Mouse (Mus musculus) cerebellum, adult 2 months (tissue): Measurements from ENCODE around the gene N4bp2l1. TPM values are rescaled to one million over a fixed set of nuclear protein-coding genes. Genes with fewer than 3 reads are reported as not detected.

Experiments
- DNase-seq, 2 experiments: peaks; one replicate each; pipeline ENCODE4 v3.0.0; 2021
- H3K27ac ChIP-seq: fragments of 200-500 bp; 2 replicates; pipeline ENCODE4 v1.5.1; 2012; ENCODE audit warnings: low read length, control low read depth, inconsistent platforms; ENCODE audit not compliant: insufficient read depth
- H3K27me3 ChIP-seq: fragments of 200-500 bp; 2 replicates; pipeline ENCODE4 v1.6.1; 2012; ENCODE audit warnings: inconsistent platforms, mild to moderate bottlenecking, low read length, moderate library complexity; ENCODE audit not compliant: control insufficient read depth, insufficient read depth
- H3K4me1 ChIP-seq: fragments of 200-500 bp; 2 replicates; pipeline ENCODE4 v1.6.1; 2011; ENCODE audit warnings: low read length; ENCODE audit not compliant: control insufficient read depth, insufficient read depth
- H3K4me3 ChIP-seq: fragments of 200-500 bp; replicated peaks from 2 replicates; pipeline ENCODE3; 2011; ENCODE audit warnings: mild to moderate bottlenecking, low read depth, low read length, control low read depth; ENCODE audit not compliant: insufficient read depth
- CTCF ChIP-seq: fragments of 200-500 bp; IDR thresholded peaks from 2 replicates; pipeline ENCODE4 v1.5.1; 2011; ENCODE audit warnings: low read depth, mild to moderate bottlenecking, control low read depth, low read length, moderate library complexity, borderline replicate concordance; ENCODE audit not compliant: insufficient read depth
- POLR2A ChIP-seq: fragments of 200-500 bp; IDR thresholded peaks from 2 replicates; pipeline ENCODE4 v1.6.1; 2011; ENCODE audit warnings: low read length, control low read depth, borderline replicate concordance; ENCODE audit not compliant: insufficient read depth
- WGBS: fragments of 180-500 bp; shearing (Covaris S2); methylation state at CpG from one replicate; pipeline ENCODE4 v1.1.7; 2018; 5-methylcytosine and 5-hydroxymethylcytosine counted together
- polyA plus RNA-seq: library from polyadenylated mRNA; depleted of rRNA; stranded (reverse); fragments of >200 nt; gene quantifications from 2 replicates; pipeline ENCODE4 v1.2.3, GENCODE M21; 2012

N4bp2l1 gene
- polyA plus RNA-seq, 1 experiment, result 45.7 TPM

- Histone ChIP-seq H3K27ac (no peak overlapping the region), H3K27me3 (no peaks in the 10 kb centered on the region), H3K4me1 (no peaks in the 10 kb centered on the region), H3K4me3 (no peak overlapping the region)
- TF ChIP-seq CTCF, result no peak
- TF ChIP-seq POLR2A, result no peak
- no peak for DNase-seq
- WGBS, result 93% methylated on average over 8 of the region's 8 CpGs
Measured at GRCm38 (mm10) chr5:150607631-150608030, 10.6 kb upstream of the N4bp2l1 start.

- Histone ChIP-seq H3K27ac (no peak overlapping the region), H3K4me1 (no peaks in the 10 kb centered on the region), H3K27me3 (no peaks in the 10 kb centered on the region), H3K4me3 (no peak overlapping the region)
- DNase-seq, result no peak
- TF ChIP-seq POLR2A, result no peak
- no peak for TF ChIP-seq CTCF
- WGBS, result 97% methylated on average over 6 of the region's 6 CpGs
Measured at GRCm38 (mm10) chr5:150606131-150606530, 9.1 kb upstream of the N4bp2l1 start.

- no peak for DNase-seq
- no peak for TF ChIP-seq POLR2A
- no peak for TF ChIP-seq CTCF
- WGBS, result 60% methylated on average over 14 of the region's 14 CpGs
- Histone ChIP-seq H3K4me3 (no peak overlapping the region), H3K27ac (no peak overlapping the region), H3K27me3 (no peaks in the 10 kb centered on the region), H3K4me1 (no peaks in the 10 kb centered on the region)
Measured at GRCm38 (mm10) chr5:150601441-150602230, 4.6 kb upstream of the N4bp2l1 start.

GRCm38 (mm10) chr5:150600554-150601440 is 3.8 kb upstream of the N4bp2l1 start:
- TF ChIP-seq POLR2A (no peak), CTCF (no peak)
- Histone ChIP-seq H3K27me3 (no peaks in the 10 kb centered on the region), H3K4me3 (no peak overlapping the region), H3K27ac (no peak overlapping the region), H3K4me1 (no peaks in the 10 kb centered on the region)
- no peak for DNase-seq
- WGBS, result 76% methylated on average over 20 of the region's 20 CpGs

GRCm38 (mm10) chr5:150599301-150600294 is 2.6 kb upstream of the N4bp2l1 start:
- 68% methylated on average over 13 of the region's 13 CpGs for WGBS
- no peaks in the 10 kb centered on the region for H3K4me1 ChIP-seq
- no peak for TF ChIP-seq POLR2A
- no peak for TF ChIP-seq CTCF
- H3K27me3 ChIP-seq, result no peaks in the 10 kb centered on the region
- H3K4me3 ChIP-seq, result no peak overlapping the region
- H3K27ac ChIP-seq, result no peak overlapping the region
- no peak for DNase-seq

- no peaks in the 10 kb centered on the region for H3K4me1 ChIP-seq
- DNase-seq, result no peak
- TF ChIP-seq POLR2A (no peak), CTCF (no peak)
- no peaks in the 10 kb centered on the region for H3K27me3 ChIP-seq
- 79% methylated on average over 21 of the region's 21 CpGs for WGBS
- H3K27ac ChIP-seq, result no peak overlapping the region
- H3K4me3 ChIP-seq, result no peak overlapping the region
Measured at GRCm38 (mm10) chr5:150598202-150599119, 1.5 kb upstream of the N4bp2l1 start.
